Mouse (Mus musculus): ENCODE results near the gene 2510009E07Rik. TPM values are rescaled to one million over a fixed set of nuclear protein-coding genes. Genes with fewer than 3 reads are reported as not detected.
"Not testable (repeated sequence)": the region's sequence is repeated elsewhere in the genome, so short reads cannot be mapped to it uniquely, and the experiment has no call there.

The 2510009E07Rik gene
- polyA plus RNA-seq, 1 experiment = not detected

GRCm38 (mm10) chr16:21693981-21694462 is 443 bp downstream of the 2510009E07Rik start:
- no peak for TF ChIP-seq POLR2A (IDR thresholded peaks at IDR 0.05; ENCODE audit: insufficient read depth, low read depth, low read length)
- TF ChIP-seq CTCF (IDR thresholded peaks at IDR 0.05; ENCODE audit: insufficient read depth, low read depth, low read length) = 0 out of 2 replicates have a peak, but pooled peaks have one; percentile 4
- Histone ChIP-seq H3K4me1 (ENCODE audit: control insufficient read depth, insufficient read depth, low read length) (peaks cover 16% of the 10 kb centered on the region), H3K27ac (ENCODE audit: insufficient read depth, low read depth, low read length) (peak overlapping the region; percentile 82), H3K4me3 (ENCODE audit: insufficient read depth, low read depth, low read length) (peak overlapping the region; percentile 86)
- under 1% methylated on average over 45 of the region's 45 CpGs for WGBS

GRCm38 (mm10) chr16:21690216-21690755 is 4.2 kb downstream of the 2510009E07Rik start:
- no peak overlapping the region for H3K27ac ChIP-seq (ENCODE audit: insufficient read depth, low read depth, low read length)
- peaks cover 15% of the 10 kb centered on the region for H3K4me1 ChIP-seq (ENCODE audit: control insufficient read depth, insufficient read depth, low read length)
- 58% methylated on average over 5 of the region's 5 CpGs for WGBS
- TF ChIP-seq CTCF (IDR thresholded peaks at IDR 0.05; ENCODE audit: insufficient read depth, low read depth, low read length) (no peak), POLR2A (IDR thresholded peaks at IDR 0.05; ENCODE audit: insufficient read depth, low read depth, low read length) (no peak)
- H3K4me3 ChIP-seq (ENCODE audit: insufficient read depth, low read depth, low read length) = no peak overlapping the region

- TF ChIP-seq POLR2A (IDR thresholded peaks at IDR 0.05; ENCODE audit: insufficient read depth, low read depth, low read length) = no peak
- no peak for TF ChIP-seq CTCF (IDR thresholded peaks at IDR 0.05; ENCODE audit: insufficient read depth, low read depth, low read length)
- 91% methylated on average over 5 of the region's 5 CpGs for WGBS
- no peak overlapping the region for H3K27ac ChIP-seq (ENCODE audit: insufficient read depth, low read depth, low read length)
- peaks cover 13% of the 10 kb centered on the region for H3K4me1 ChIP-seq (ENCODE audit: control insufficient read depth, insufficient read depth, low read length)
- H3K4me3 ChIP-seq (ENCODE audit: insufficient read depth, low read depth, low read length) = no peak overlapping the region
Observed at GRCm38 (mm10) chr16:21689141-21689540, 5.3 kb downstream of the 2510009E07Rik start.

GRCm38 (mm10) chr16:21687406-21687805 is 7.1 kb downstream of the 2510009E07Rik start:
- Histone ChIP-seq H3K4me3 (ENCODE audit: insufficient read depth, low read depth, low read length) (no peak overlapping the region), H3K27ac (ENCODE audit: insufficient read depth, low read depth, low read length) (no peak overlapping the region), H3K4me1 (ENCODE audit: control insufficient read depth, insufficient read depth, low read length) (peaks cover 9% of the 10 kb centered on the region)
- WGBS = 48% methylated on average over 5 of the region's 5 CpGs
- TF ChIP-seq CTCF (IDR thresholded peaks at IDR 0.05; ENCODE audit: insufficient read depth, low read depth, low read length) (no peak), POLR2A (IDR thresholded peaks at IDR 0.05; ENCODE audit: insufficient read depth, low read depth, low read length) (no peak)

GRCm38 (mm10) chr16:21676791-21677190 is 17.7 kb downstream of the 2510009E07Rik start:
- Histone ChIP-seq H3K4me3 (ENCODE audit: insufficient read depth, low read depth, low read length) (no peak overlapping the region), H3K4me1 (ENCODE audit: control insufficient read depth, insufficient read depth, low read length) (no peaks in the 10 kb centered on the region), H3K27ac (ENCODE audit: insufficient read depth, low read depth, low read length) (no peak overlapping the region)
- WGBS = 67% methylated on average over 7 of the region's 7 CpGs
- TF ChIP-seq CTCF (IDR thresholded peaks at IDR 0.05; ENCODE audit: insufficient read depth, low read depth, low read length) = no peak
- no peak for TF ChIP-seq POLR2A (IDR thresholded peaks at IDR 0.05; ENCODE audit: insufficient read depth, low read depth, low read length)

- WGBS = 97% methylated on average over 1 of the region's 1 CpGs
- not testable (repeated sequence) for H3K4me3 ChIP-seq (ENCODE audit: insufficient read depth, low read depth, low read length); H3K4me1 ChIP-seq (ENCODE audit: control insufficient read depth, insufficient read depth, low read length)
Observed at GRCm38 (mm10) chr16:21673651-21674050, 20.8 kb downstream of the 2510009E07Rik start.

GRCm38 (mm10) chr16:21673046-21673445 is 21.4 kb downstream of the 2510009E07Rik start:
- H3K27ac ChIP-seq (ENCODE audit: insufficient read depth, low read depth, low read length); H3K4me3 ChIP-seq (ENCODE audit: insufficient read depth, low read depth, low read length); H3K4me1 ChIP-seq (ENCODE audit: control insufficient read depth, insufficient read depth, low read length): not testable (repeated sequence)

More at GRCm38 (mm10) chr16:21673651-21674050, 20.8 kb downstream of the 2510009E07Rik start:
- not testable (repeated sequence) for H3K27ac ChIP-seq (ENCODE audit: insufficient read depth, low read depth, low read length)

- no peak overlapping the region for H3K27ac ChIP-seq (ENCODE audit: insufficient read depth, low read depth, low read length)
- H3K4me3 ChIP-seq (ENCODE audit: insufficient read depth, low read depth, low read length) = no peak overlapping the region
- 79% methylated on average over 4 of the region's 4 CpGs for WGBS
- no peak for TF ChIP-seq CTCF (IDR thresholded peaks at IDR 0.05; ENCODE audit: insufficient read depth, low read depth, low read length)
- no peaks in the 10 kb centered on the region for H3K4me1 ChIP-seq (ENCODE audit: control insufficient read depth, insufficient read depth, low read length)
Observed at GRCm38 (mm10) chr16:21671878-21672277, 22.6 kb downstream of the 2510009E07Rik start.

- Histone ChIP-seq H3K4me1 (ENCODE audit: control insufficient read depth, insufficient read depth, low read length) (peaks cover 4% of the 10 kb centered on the region; the same call in 1 of the 2 replicates), H3K4me3 (ENCODE audit: insufficient read depth, low read depth, low read length) (no peak overlapping the region), H3K27ac (ENCODE audit: insufficient read depth, low read depth, low read length) (no peak overlapping the region)
- TF ChIP-seq CTCF (IDR thresholded peaks at IDR 0.05; ENCODE audit: insufficient read depth, low read depth, low read length) (no peak), POLR2A (IDR thresholded peaks at IDR 0.05; ENCODE audit: insufficient read depth, low read depth, low read length) (no peak)
- 48% methylated on average over 4 of the region's 4 CpGs for WGBS
Observed at GRCm38 (mm10) chr16:21665423-21665986, 29.0 kb downstream of the 2510009E07Rik start.
